Mouse (Mus musculus) lung, embryonic 16.5 days (tissue): Measurements from ENCODE around the gene Mbnl2. TPM values are rescaled to one million over a fixed set of nuclear protein-coding genes. Genes with fewer than 3 reads are reported as not detected.
A peak's percentile ranks its signal among the peaks of the same experiment; 100 is the strongest.

ENCODE experiments used
- ATAC-seq: fragments of 200-750 bp; cut with Nextera tagmentation; 2 replicates; pipeline ENCODE4 v1.8.0; 2017; ENCODE audit warnings: low read depth, mild to moderate bottlenecking, moderate library complexity
- H3K27ac ChIP-seq: fragments of 300-500 bp; sonication (generic); 2 replicates; pipeline ENCODE4 v1.5.1; 2014; ENCODE audit warnings: mild to moderate bottlenecking, control low read depth, low read length
- H3K27me3 ChIP-seq: fragments of 300-500 bp; sonication (generic); 2 replicates; pipeline ENCODE4 v1.6.1; 2014; ENCODE audit warnings: low read depth, low read length, mixed read lengths; ENCODE audit not compliant: control insufficient read depth, insufficient read depth
- H3K36me3 ChIP-seq: fragments of 300-500 bp; sonication (generic); 2 replicates; pipeline ENCODE4 v1.6.1; 2014; ENCODE audit warnings: low read length; ENCODE audit not compliant: control insufficient read depth, insufficient read depth
- H3K4me1 ChIP-seq: fragments of 300-500 bp; sonication (generic); replicated peaks from 2 replicates; pipeline ENCODE4 v1.6.1; 2014; ENCODE audit warnings: low read length, mixed read lengths; ENCODE audit not compliant: control insufficient read depth, insufficient read depth
- H3K4me2 ChIP-seq: fragments of 300-500 bp; sonication (generic); 2 replicates; pipeline ENCODE4 v1.6.1; 2014; ENCODE audit warnings: low read depth, low read length, control low read depth
- H3K4me3 ChIP-seq: fragments of 300-500 bp; sonication (generic); 2 replicates; pipeline ENCODE4 v1.5.1; 2014; ENCODE audit warnings: mild to moderate bottlenecking, low read length, control low read depth
- H3K9ac ChIP-seq: fragments of 300-500 bp; sonication (generic); 2 replicates; pipeline ENCODE4 v1.6.1; 2014; ENCODE audit warnings: low read length, control low read depth
- H3K9me3 ChIP-seq: fragments of 300-500 bp; sonication (generic); 2 replicates; pipeline ENCODE4 v1.6.1; 2016; ENCODE audit warnings: low read length; ENCODE audit not compliant: control insufficient read depth
- WGBS: fragments of 180-500 bp; shearing (Covaris S2); extraction: QIAGEN DNeasy Blood & Tissue Kit; methylation state at CpG from one replicate; pipeline ENCODE4 v1.1.7; 2014; 5-methylcytosine and 5-hydroxymethylcytosine counted together
- polyA plus RNA-seq: library from polyadenylated mRNA; unstranded; fragments of >200 nt; fragmentation: Nextera tagmentation; extraction: Ambion mirVana; gene quantifications from 2 replicates; pipeline ENCODE4 v1.2.1, GENCODE M21; 2015

Mbnl2 gene
- polyA plus RNA-seq, 1 experiment from 2014 or later, result 164 TPM

GRCm38 (mm10) chr14:120270633-120271032 lies 4.8 kb upstream of the Mbnl2 start:
- no peak overlapping the region for H3K27ac ChIP-seq
- H3K9ac ChIP-seq, result no peak overlapping the region
- H3K27me3 ChIP-seq, result no peaks in the 10 kb centered on the region
- WGBS, result 69% methylated on average over 4 of the region's 4 CpGs
- H3K36me3 ChIP-seq, result no peaks in the 10 kb centered on the region
- no peak overlapping the region for H3K4me3 ChIP-seq
- H3K9me3 ChIP-seq, result no peaks in the 10 kb centered on the region
- H3K4me1 ChIP-seq, result 0 out of 2 replicates have a peak, but pooled peaks cover 3% of the 10 kb centered on the region
- H3K4me2 ChIP-seq, result no peak overlapping the region
- no peak for ATAC-seq

- Histone ChIP-seq H3K27me3 (no peaks in the 10 kb centered on the region), H3K36me3 (no peaks in the 10 kb centered on the region), H3K9me3 (no peaks in the 10 kb centered on the region), H3K4me3 (no peak overlapping the region), H3K9ac (no peak overlapping the region), H3K27ac (no peak overlapping the region), H3K4me1 (0 out of 2 replicates have a peak, but pooled peaks cover 3% of the 10 kb centered on the region), H3K4me2 (no peak overlapping the region)
- WGBS, result 64% methylated on average over 8 of the region's 8 CpGs
- no peak for ATAC-seq
Measured at GRCm38 (mm10) chr14:120271096-120271495, 4.4 kb upstream of the Mbnl2 start.

- no peaks in the 10 kb centered on the region for H3K9me3 ChIP-seq
- H3K4me1 ChIP-seq, result peaks cover 15% of the 10 kb centered on the region
- no peak for ATAC-seq
- no peaks in the 10 kb centered on the region for H3K36me3 ChIP-seq
- H3K4me2 ChIP-seq, result no peak overlapping the region
- H3K4me3 ChIP-seq, result no peak overlapping the region
- no peaks in the 10 kb centered on the region for H3K27me3 ChIP-seq
- no peak overlapping the region for H3K9ac ChIP-seq
- WGBS, result 58% methylated on average over 5 of the region's 5 CpGs
- no peak overlapping the region for H3K27ac ChIP-seq
Measured at GRCm38 (mm10) chr14:120273766-120274165, 1.7 kb upstream of the Mbnl2 start.

GRCm38 (mm10) chr14:120274746-120275145 lies 723 bp upstream of the Mbnl2 start:
- H3K4me3 ChIP-seq, result peak overlapping the region; percentile 79
- H3K4me2 ChIP-seq, result peak overlapping the region; percentile 59
- no peaks in the 10 kb centered on the region for H3K27me3 ChIP-seq
- H3K9me3 ChIP-seq, result no peaks in the 10 kb centered on the region
- peak overlapping the region; percentile 97 for H3K27ac ChIP-seq
- H3K9ac ChIP-seq, result peak overlapping the region; percentile 47
- ATAC-seq, result no peak
- 33% methylated on average over 5 of the region's 5 CpGs for WGBS
- H3K4me1 ChIP-seq, result peaks cover 24% of the 10 kb centered on the region
- H3K36me3 ChIP-seq, result no peaks in the 10 kb centered on the region

GRCm38 (mm10) chr14:120276343-120277080 lies 1.0 kb downstream of the Mbnl2 start:
- ATAC-seq, result no peak
- Histone ChIP-seq H3K27me3 (no peaks in the 10 kb centered on the region), H3K36me3 (no peaks in the 10 kb centered on the region), H3K27ac (peak overlapping the region; percentile 97), H3K9me3 (no peaks in the 10 kb centered on the region), H3K4me3 (peak overlapping the region; percentile 79), H3K4me1 (peaks cover 39% of the 10 kb centered on the region), H3K9ac (peak overlapping the region; percentile 84), H3K4me2 (peak overlapping the region; percentile 95)
- under 1% methylated on average over 10 of the region's 10 CpGs for WGBS

- Histone ChIP-seq H3K4me3 (peak overlapping the region; percentile 79), H3K4me1 (peaks cover 42% of the 10 kb centered on the region), H3K9ac (peak overlapping the region; percentile 84), H3K27me3 (no peaks in the 10 kb centered on the region), H3K27ac (peak overlapping the region; percentile 97), H3K4me2 (peak overlapping the region; percentile 95), H3K9me3 (no peaks in the 10 kb centered on the region), H3K36me3 (no peaks in the 10 kb centered on the region)
- 3% methylated on average over 10 of the region's 10 CpGs for WGBS
- ATAC-seq, result peak; percentile 32; the same call in 1 of the 2 replicates
Measured at GRCm38 (mm10) chr14:120277081-120277656, 1.7 kb downstream of the Mbnl2 start.

GRCm38 (mm10) chr14:120278290-120279244 lies 3.1 kb downstream of the Mbnl2 start:
- Histone ChIP-seq H3K9me3 (no peaks in the 10 kb centered on the region), H3K4me1 (peaks cover 45% of the 10 kb centered on the region), H3K4me2 (peak overlapping the region; percentile 95), H3K4me3 (peak overlapping the region; percentile 79), H3K27me3 (no peaks in the 10 kb centered on the region), H3K36me3 (no peaks in the 10 kb centered on the region), H3K27ac (peak overlapping the region; percentile 97), H3K9ac (peak overlapping the region; percentile 84)
- ATAC-seq, result 0 out of 2 replicates have a peak, but pooled peaks have one; percentile 3
- 10% methylated on average over 21 of the region's 21 CpGs for WGBS

GRCm38 (mm10) chr14:120280136-120280535 lies 4.7 kb downstream of the Mbnl2 start:
- Histone ChIP-seq H3K4me3 (no peak overlapping the region), H3K9me3 (no peaks in the 10 kb centered on the region), H3K27ac (peak overlapping the region; percentile 32), H3K36me3 (no peaks in the 10 kb centered on the region; the same call in 1 of the 2 replicates), H3K9ac (0 out of 2 replicates have a peak overlapping the region, but pooled peaks have one; percentile 12), H3K27me3 (no peaks in the 10 kb centered on the region), H3K4me2 (no peak overlapping the region), H3K4me1 (peaks cover 50% of the 10 kb centered on the region)
- no peak for ATAC-seq
